Mouse (Mus musculus): ENCODE data around the gene Dennd6a.
"Not testable (repeated sequence)": the region's sequence is repeated elsewhere in the genome, so short reads cannot be mapped to it uniquely, and the experiment has no call there.

The Dennd6a gene

DNA sequence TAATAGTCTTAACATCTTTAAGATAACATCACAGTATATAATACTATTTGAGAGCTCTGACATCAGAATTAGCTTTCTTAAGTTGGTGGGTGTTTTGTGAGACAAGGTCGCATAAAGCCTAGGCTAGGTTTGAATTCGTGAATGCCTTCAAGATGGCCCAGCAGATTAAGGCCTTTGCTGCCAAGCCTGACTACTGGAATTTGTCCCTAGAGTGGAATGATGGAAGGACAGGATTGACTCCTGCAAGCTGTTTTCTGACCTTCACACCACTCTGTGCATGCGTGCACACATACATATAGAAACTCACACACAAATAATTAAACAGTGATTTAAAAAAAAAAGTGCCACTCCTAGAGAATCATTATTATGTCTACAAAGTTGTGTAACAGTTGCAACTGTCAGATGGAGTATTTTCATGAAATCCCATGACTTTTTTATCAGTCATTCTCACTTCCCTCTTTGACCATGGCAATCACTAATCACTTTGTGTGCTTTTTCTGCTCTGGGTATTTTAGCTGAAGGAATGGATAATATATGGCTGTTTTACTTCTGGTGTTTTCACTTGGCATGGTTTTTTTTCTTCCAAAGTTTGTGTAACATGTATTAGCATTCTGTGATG lies 69.5 kb downstream of the Dennd6a start:
- DNase-seq (ENCODE audit: low spot score), result no peak

DNA sequence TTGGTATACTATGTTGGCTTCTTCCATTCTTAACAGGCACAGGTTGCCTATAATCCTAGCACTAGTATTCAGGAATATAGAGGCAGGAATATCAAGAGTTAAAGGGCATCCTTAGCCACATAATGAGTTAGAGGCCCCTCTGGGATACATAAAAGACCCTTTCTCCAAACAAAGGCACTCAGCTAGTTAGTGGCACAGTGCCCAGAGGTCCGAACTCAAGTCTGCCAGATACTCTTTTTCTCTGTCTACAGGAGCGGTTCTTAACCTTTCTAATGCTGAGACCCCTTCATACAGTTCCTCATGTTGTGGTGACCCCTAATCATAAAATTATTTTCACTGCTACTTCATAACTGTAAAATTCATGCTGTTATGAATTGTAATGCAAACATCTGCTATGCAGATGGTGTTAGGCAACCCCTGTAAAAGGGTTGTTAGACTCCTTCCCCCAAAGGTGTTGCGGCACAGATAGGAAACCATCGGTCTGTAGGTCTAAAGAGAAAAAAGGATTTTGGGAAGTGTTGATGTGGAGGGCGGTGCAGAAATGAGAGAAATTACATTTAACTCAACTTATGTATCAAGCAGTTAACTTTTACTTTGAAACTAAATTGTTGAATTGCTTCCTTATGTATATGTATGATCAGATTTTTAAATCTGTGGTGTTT lies 72.5 kb downstream of the Dennd6a start:
- no peak for DNase-seq (ENCODE audit: low spot score)

DNA sequence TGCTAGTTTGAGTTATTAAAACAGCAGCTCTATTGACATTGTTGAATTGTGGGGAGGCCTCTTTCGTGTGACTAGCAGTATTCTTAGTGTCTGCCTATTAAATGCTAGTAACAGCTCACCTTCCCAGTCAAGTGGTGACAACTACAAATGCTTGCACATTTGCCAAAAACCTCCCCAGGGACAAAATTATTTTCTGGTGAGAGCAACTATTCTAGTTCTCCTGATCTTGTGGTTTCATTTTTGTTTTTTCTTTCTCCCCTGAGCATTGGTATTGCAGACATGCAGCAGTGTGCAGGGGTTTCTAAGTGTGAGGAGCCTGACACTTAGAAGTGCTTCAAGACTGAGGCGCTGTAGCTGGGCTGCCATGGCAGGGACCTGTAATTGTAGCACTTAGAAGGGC lies 74.2 kb downstream of the Dennd6a start:
- no peak for DNase-seq (ENCODE audit: low spot score)

DNA sequence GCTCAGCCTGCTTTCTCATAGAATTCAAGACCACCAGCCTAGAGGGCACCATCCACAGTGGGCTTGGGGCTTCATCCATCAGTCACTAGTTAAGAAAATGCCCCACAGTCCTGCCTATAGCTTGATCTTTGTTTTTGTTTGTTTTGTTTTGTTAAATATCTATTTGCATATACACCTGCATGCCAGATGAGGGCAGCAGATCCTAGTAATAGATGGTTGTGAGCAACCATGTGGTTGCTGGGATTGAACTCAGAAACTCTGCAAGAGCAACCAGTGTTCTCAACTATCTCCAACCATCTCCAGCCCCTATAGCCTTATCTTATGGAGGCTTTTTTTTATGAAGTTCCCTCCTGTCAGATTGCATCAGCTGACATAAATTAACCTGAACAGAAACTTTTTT lies 78.2 kb downstream of the Dennd6a start:
- DNase-seq (ENCODE audit: low spot score), result no peak

DNA sequence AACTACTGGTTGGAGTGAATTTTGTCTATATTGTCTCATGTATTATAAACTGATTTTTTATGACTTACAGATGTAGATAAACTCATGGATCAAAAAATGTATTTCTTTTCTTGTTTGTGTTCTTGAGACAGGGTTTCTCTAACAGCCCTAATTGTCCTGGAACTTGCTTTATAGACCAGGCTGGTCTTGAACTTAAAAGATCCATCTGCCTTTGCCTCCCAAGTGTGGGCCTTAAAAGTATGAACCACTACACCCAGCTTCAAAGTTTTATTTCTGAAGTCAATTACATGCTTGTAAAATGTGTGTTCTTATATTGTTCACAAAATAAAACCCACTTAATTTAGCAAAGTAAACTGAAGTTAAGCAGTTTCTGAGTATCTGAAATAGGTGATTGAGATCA lies 84.5 kb downstream of the Dennd6a start:
- DNase-seq (ENCODE audit: low spot score), result no peak

DNA sequence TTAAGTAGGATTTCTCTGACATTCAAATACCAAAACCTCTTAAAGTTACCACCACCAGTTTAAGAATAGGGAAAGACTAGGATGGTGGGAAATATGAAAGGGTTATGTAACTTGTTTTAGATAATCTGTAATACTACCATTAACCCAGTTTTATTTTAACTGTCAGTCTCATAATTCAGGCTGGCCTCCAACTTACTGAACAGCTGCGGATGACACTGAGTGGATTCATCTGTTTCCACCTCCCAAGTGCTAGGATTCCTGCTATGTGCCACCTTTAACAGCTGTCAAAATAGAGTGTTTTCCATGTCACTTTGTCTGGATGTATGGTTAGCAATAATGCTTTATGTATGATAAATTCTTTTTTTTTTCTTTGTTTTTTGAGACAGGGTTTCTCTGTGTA lies 86.6 kb downstream of the Dennd6a start:
- DNase-seq (ENCODE audit: low spot score), result no peak

DNA sequence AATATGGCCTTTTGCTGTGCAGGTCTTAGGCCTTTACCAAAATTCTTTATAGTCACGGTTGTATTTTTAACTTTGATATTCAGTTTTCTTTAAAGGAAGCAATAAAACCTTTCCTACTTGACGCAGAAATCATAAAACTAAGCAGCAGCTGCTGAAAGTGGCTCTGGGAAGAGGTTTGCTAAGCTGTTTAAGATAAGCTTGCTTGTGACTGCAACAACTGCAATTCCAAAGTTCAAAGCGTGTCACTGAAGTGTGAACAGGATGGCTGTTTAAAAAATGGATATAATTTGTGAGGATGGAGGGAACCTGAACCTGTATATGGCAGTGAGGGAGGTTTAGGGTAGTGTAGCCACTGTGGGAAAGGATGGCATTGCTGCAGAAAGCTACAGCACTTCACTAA lies 88.4 kb downstream of the Dennd6a start:
- no peak for DNase-seq (ENCODE audit: low spot score)

DNA sequence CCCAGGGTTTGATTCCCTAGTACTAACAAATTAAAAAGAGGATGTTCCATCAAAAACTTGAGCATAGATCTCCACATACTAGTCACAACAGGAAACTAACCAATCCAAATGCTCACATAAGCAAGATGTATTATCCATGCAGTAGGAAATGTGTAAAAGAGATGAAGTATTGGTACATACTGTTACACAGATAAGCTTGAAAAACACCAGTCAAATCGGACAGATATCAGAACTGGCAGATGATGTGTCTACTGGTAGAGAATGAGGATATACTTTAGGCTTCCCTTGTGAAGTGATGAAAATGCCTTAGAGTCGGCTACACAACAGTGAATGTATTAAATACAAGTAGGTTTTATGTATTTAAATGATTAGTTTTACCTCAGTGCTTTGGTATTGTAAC lies 88.8 kb downstream of the Dennd6a start:
- no peak for DNase-seq (ENCODE audit: low spot score)

DNA sequence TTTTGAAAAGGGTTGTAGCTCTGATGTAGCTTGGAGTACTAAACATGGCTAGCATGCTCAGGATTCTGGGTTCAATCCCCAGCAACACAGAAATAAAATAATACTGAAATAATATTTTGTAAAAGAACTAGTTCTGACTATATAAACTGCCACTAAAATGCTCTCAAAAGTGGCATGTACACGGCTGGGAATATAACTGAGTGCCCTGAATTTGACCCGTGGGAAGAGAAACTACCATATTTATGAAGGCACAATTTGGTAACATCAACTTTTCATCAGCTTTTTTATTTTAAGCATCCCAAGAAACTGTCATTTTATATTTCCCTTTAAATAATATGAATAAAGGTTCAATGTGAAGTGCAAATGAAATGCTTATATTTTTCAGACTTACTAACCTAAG lies 90.2 kb downstream of the Dennd6a start:
- DNase-seq (ENCODE audit: low spot score), result no peak

DNA sequence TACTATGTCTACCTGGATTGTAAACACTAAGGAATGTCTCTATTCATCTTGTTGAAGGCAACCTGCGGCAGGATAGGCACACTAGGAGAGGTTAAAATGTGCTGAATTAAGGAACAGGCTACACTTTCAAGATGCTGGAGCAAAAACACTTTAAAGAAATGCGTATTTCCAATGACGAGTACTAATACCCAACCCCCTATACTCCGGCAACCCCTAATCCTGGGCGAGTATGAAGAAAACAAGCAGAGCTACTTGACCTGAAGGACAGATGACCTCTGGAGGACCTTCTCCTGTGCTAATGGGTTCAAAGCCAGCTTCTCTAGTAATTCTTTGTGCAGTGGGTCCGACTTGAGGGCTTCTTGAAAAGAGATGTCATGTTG lies 94.3 kb downstream of the Dennd6a start:
- no peak for DNase-seq (ENCODE audit: low spot score)

DNA sequence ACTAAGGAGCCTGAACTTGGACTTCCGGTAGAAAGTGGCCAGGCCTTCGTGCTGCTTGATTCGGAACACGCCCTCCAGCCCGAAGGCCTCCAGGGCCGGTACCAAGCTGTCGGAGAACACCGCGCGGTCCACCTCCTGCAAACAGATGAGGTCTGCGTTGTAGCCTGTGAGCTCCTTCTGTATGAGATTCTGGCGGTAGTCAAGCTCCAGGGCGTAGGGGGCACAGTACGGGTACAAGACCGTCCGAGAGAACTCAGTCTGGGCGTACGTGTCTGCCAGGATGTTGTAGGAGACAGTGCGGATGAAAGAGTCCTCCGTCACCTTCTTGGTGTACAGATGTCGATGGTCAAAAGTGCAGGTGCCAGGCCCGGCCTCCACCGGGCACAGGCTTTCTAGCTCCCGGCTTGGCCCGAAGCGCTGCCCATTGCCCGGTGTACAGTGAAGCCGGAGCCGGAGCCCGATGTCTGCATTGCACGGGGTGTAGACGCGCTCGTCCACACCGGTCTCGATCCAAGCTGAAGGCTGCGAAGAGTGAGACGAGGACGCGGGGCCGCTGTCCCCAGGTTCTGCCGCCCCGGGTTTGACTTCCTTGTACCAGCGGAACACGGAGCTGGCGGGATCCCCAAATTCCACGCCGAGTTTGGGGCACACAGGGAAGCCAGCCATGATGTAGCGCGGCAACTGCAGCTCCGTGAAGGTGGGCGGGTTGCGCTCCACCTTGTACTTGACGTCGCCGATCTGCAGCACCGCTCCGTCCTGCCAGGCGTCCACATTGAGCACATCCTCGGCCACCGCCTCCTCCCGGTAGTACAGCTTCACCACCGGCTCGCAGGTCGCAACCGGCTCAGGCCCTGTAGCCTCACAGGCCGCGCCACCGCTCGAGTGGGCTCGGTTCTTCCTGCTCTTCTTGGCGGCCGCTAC lies 95.0 kb downstream of the Dennd6a start:
- no peak for DNase-seq (ENCODE audit: low spot score)

DNA sequence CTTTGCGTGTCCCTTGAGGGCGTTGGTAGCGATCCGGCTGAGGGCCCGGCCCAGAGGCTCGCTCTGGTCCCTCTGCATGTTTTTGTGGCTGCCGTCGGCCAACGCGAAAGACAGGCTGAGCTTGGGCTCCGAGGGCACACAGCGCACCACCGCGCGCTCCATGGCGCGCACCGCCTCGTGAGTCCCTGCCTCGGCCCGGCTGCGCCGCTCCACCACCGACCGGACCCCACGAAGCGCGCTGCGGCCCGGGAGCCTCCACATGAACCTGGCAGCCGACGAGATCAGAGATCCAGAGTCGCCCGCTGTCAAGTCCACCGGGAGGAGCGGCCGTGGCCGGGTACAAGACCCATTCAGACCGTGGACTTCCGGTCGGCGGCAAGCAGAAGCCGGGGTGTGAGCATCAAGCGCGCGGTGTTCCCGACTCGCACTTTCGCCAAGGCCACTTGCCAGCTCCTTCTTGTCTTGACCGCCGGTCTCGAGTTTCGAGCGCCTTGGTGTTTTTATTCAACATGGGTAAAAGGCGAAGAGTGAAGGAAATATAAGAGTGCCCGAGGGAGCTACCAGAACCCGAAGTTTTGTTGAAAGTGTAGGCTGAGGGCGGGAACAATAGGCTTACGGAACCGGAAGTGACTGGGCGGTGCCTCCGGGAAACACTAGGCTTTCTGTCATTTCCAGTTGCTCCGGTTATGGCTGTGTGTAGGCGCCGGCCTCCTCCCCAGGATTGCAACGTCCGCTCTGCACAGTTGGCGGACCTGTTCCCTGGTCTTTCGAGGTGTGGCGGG lies 95.8 kb downstream of the Dennd6a start, which contains the start of gene Pde12:
Pde12 (minus strand) TSS at position 592 of the 782 bp plus-strand sequence.
- peak; percentile 92 for DNase-seq (ENCODE audit: low spot score)

DNA sequence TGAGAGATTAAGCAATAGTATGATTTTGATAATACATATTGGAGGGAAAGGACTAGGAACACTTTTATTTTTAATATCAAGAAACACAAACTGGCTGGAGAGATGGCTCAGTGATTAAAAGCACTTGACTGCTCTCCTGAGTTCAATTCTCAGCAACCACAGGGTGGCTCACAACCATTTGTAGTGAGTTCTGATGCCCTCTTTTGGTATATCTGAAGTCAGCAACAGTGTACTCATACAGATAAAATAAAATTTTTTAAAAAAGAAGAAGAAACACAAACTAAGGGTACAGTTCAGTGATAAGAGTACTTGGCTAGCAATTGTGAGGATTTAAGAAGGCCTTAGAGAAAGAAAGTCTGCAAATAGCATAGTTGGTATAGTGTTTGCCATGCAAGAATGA lies 97.3 kb downstream of the Dennd6a start:
- no peak for DNase-seq (ENCODE audit: low spot score)

DNA sequence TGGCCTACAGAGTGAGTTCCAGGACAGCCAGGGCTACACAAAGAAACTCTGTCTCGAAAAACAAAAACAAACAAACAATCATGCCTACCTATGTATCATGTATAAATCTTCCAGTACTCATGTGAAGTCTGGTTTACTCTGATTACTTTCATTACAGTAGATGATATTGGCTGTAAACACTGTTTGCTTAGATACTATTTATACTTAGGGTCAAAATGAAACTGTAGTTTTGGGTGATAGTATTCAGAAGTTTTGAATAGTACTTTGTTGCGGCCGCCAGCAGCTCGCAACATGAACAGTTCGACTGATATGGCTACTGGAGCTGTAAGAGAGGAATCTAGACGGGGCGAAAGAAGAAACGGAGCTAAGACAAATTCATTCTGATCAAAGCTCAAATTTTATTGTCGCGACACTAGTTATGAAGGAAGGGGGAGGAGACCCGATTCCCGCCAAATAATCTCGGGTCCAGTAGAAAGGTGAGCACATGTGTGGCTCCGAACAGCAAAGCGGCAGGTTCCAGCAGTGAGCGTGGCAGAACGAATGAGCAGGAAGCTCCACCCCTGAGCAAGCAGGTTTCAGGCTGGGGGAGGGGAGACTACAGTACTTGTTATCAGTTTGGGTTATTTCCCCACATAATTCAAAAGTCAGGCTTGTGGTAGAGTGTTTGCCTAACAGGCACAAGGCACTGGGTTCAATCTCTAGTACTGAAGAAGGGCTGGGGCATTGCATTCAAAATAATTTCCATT lies 98.4 kb downstream of the Dennd6a start:
- not testable (repeated sequence) for DNase-seq (ENCODE audit: low spot score)

DNA sequence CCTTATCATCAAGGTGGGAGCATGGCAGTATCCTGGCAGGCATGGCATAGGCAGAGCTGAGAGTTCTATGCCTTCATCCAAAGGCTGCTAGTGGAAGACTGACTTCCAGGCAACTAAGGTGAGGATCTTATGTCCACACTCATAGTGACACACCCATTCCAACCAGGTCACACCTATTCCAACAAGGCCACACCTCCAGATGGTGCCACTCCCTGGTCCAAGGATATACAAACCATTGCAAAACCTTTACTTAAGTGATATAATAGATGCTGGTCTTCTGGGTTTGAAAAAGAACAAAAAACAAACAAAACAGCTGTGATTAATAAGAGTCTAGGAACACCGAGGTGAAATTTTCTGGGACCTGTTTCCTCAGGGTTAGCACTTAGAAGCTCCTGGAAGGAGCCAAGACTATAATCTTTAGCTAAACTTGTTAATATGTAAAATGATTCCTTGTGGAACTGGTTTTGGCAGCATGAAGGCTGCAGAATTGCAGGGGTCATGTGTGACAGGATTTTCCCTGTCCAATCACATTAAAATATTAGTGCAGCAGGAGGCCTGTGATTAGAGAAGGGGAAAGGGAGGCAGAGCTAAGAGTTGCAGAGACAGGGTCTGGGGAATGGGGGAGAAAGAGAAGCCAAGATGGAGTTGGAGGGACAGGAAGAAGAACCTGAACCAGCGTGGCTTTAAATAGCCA lies 101.0 kb downstream of the Dennd6a start:
- DNase-seq (ENCODE audit: low spot score), result not testable (repeated sequence)

DNA sequence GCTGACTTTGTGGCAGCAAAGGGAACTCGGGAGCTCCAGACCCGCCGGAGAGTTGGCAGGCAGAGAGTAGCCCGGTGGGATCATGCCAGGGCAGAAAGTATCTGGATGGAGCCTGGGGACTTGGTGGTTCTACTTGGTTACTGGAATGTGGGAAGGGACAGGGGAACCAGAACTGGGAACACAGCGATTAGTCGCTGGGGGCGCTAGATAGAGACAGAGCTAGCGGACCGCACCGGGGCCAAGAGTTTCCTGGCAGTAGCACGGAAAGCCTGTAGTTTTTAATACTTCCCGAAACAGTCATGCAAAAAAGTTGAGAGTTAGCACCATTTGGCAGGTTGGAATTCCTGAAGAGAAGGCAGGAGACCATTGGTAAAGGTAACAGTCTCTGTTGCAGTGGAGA lies 101.7 kb downstream of the Dennd6a start:
- DNase-seq (ENCODE audit: low spot score), result no peak

DNA sequence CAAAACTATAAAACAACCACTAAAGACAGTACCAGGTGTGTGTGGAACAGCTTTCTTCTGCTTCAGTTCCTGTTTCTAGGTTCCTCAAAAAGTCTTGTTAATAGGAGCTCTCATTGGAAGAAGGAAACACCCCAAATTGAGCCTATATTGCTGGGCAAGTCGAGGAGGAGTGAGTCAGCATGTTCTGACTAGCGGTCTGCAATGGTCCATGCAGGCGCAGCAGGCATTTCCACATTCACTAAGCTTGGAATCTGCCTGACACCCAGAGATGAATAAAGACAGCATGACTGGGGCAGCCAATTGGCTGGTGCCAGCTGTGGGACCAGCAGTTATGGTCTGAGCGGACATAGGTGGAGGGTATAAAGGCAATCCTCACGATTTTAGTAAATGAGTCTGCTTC lies 102.1 kb downstream of the Dennd6a start:
- no peak for DNase-seq (ENCODE audit: low spot score)

Data from layer of hippocampus, adult 9-10 months (tissue).